8 mouse cellular contexts compared by ENCODE assay signal in genomic region chr7:87246580-87246934, GRCm38 (mm10). TPM values are rescaled to one million over a fixed set of nuclear protein-coding genes. Genes with fewer than 3 reads are reported as not detected.
A peak's percentile ranks its signal among the peaks of the same experiment; 100 is the strongest.
DNase-seq lines count a peak whose midpoint lies in the region; ATAC-seq lines count a peak whose summit lies in the region.

No protein-coding gene starts in this region.

- DNase-seq in layer of hippocampus, postnatal 10 days (ENCODE audit: low spot score in 2 of 2), result peak; percentile 9 to 30
- DNase-seq in layer of hippocampus, adult 11-12 months (ENCODE audit: low spot score), result no peak
- DNase-seq in embryo, embryonic 11.5 days (ENCODE audit: low read depth, low spot score), result peak; percentile 40
- DNase-seq in heart, adult 9 months (ENCODE audit: low spot score in 2 of 2), result peak; percentile 1 to 12
- peak; percentile 77 for DNase-seq in kidney, adult 8-10 months
- peak; percentile 64 for DNase-seq in retina, embryonic 14.5 days (ENCODE audit: low spot score)
- no peak for DNase-seq in layer of hippocampus, adult 9-11 months

- WGBS in lung, embryonic 15.5 days, result 0% methylated on average over 25 of the region's 30 CpGs

- peak; percentile 97 for ATAC-seq in lung, embryonic 15.5 days (ENCODE audit: borderline replicate concordance, extremely low read depth, low FRiP score, low TSS enrichment)

- H3K27me3 ChIP-seq in lung, embryonic 15.5 days, result no peaks in the 10 kb centered on the region

- no peaks in the 10 kb centered on the region for H3K36me3 ChIP-seq in lung, embryonic 15.5 days

- peak overlapping the region; percentile 77 for H3K9ac ChIP-seq in lung, embryonic 15.5 days

- H3K4me1 ChIP-seq in lung, embryonic 15.5 days, result peaks cover 8% of the 10 kb centered on the region; the same call in 1 of the 2 replicates

- peak overlapping the region; percentile 74 for H3K4me3 ChIP-seq in lung, embryonic 15.5 days

- no peaks in the 10 kb centered on the region for H3K9me3 ChIP-seq in lung, embryonic 15.5 days

- peak overlapping the region; percentile 72 for H3K4me2 ChIP-seq in lung, embryonic 15.5 days

- H3K27ac ChIP-seq in lung, embryonic 15.5 days, result peak overlapping the region; percentile 89

RNA-seq across cellular contexts. Expression of gene Nox4, which starts 0.7 kb away (rescaled TPM):
- 1 to 10 TPM in 1 of 2 experiments, under 1 TPM in 1; 0.60 to 1.1 TPM for total RNA-seq in layer of hippocampus, postnatal 10 days (2021)
- polyA plus RNA-seq in lung, embryonic 15.5 days (2015; fragmentation: Nextera tagmentation; extraction: Ambion mirVana), result 8.7 and 9.5 TPM in 2 replicates

Comparison
In these comparisons a context has a peak if more than half of its experiments do, and no peak if none do; other contexts are left out.
1. DNase-seq: peak in layer of hippocampus, postnatal 10 days (2 of 2), embryo, embryonic 11.5 days (single experiment), heart, adult 9 months (2 of 2), kidney, adult 8-10 months (2 of 2) and retina, embryonic 14.5 days (single experiment); none in layer of hippocampus, adult 11-12 months (single experiment) and layer of hippocampus, adult 9-11 months (single experiment).